Mouse (Mus musculus) E14TG2a.4 (cell line): ENCODE measurements around the gene Fam98b.

Experiments
- CTCF ChIP-seq: conservative IDR thresholded peaks from 2 replicates; pipeline ENCODE4 v1.5.1; 2014; ENCODE audit warnings: low read length
- NANOG ChIP-seq: IDR thresholded peaks from 2 replicates; pipeline ENCODE4 v1.6.1; 2014; ENCODE audit warnings: borderline replicate concordance, low read length, mixed read lengths

GRCm38 (mm10) chr2:117255415-117255814 is 5.9 kb downstream of the Fam98b start:
- TF ChIP-seq CTCF (no peak), NANOG (no peak)
